Mouse (Mus musculus): ENCODE measurements around the gene Wdr73. TPM values are rescaled to one million over a fixed set of nuclear protein-coding genes. Genes with fewer than 3 reads are reported as not detected.

The Wdr73 gene
- total and polyA plus RNA-seq, 2 experiments from 2014 or later = 20.3 to 29.2 TPM

DNA sequence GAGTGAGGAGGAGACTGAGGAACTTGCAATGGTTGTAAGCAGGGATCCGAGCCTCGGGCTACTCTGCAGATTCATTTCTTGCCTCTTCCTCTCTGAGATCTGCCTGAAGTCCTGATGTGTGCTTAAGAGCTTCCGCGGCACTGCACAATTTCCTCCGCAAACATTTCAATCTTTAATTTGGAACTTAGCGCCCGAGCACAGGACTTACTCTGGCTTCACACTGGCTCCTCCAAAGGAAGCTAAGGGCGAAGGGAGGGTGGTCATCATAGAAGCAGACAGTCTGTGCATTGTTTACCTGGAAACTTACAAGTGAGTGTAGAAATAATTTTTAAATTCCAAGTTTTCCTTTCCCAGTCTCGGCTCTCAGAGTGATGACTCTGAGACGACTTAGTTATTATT is 54.8 kb downstream of the Wdr73 start:
- WGBS = 89% methylated on average over 10 of the region's 10 CpGs
- DNase-seq (ENCODE audit: low spot score) = no peak
- Histone ChIP-seq H3K4me3 (ENCODE audit: low read length) (no peak overlapping the region), H3K4me1 (ENCODE audit: insufficient read depth, low read length) (no peaks in the 10 kb centered on the region), H3K4me2 (ENCODE audit: low read depth, low read length) (no peak overlapping the region), H3K27ac (no peak overlapping the region), H3K9me3 (ENCODE audit: low read length) (no peaks in the 10 kb centered on the region), H3K27me3 (ENCODE audit: insufficient read depth, low read length) (no peaks in the 10 kb centered on the region), H3K9ac (replicated peaks; ENCODE audit: low read length) (no peak overlapping the region), H3K36me3 (ENCODE audit: insufficient read depth, low read length) (no peaks in the 10 kb centered on the region)
- no peak for ATAC-seq
- no peak for TF ChIP-seq CTCF (IDR thresholded peaks at IDR 0.05; ENCODE audit: low read depth)

DNA sequence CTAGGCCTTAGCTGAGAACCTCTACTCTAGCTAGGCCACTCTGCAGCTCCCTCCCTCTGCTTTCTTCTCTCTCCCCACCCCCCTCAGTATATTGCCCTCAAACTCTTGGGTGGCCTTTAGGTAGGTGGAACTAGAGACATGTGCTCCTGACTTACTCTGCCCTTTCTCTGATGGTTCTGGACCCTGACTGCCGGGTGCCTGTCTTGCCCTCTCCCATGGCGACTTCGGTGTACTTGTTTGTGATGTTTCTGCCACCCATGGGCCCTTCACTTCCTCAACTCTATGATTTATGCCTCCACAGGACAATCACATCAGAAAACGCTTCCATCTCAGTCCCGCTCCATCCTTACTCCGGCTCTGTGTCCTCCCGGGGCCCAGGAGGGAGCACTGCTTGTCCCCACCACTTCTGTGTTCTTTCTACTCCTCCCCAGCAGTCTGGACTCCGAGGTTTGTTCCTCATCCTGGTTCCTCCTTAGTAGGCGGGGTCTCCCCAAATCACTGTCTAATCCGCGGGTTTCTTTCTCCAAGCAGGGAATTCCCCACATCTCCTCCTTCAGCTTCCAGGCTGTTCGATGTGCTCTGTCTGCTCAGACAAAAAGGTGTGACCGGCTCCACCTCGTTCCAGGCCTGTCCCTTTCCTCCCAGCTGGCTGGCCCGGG is 55.3 kb downstream of the Wdr73 start:
- DNase-seq (ENCODE audit: low spot score) (no peak), ATAC-seq (no peak)
- H3K4me3 ChIP-seq (ENCODE audit: low read length) = no peak overlapping the region
- TF ChIP-seq CTCF (IDR thresholded peaks at IDR 0.05; ENCODE audit: low read depth) = no peak
- no peak overlapping the region for H3K4me2 ChIP-seq (ENCODE audit: low read depth, low read length)
- no peaks in the 10 kb centered on the region for H3K27me3 ChIP-seq (ENCODE audit: insufficient read depth, low read length)
- no peaks in the 10 kb centered on the region for H3K9me3 ChIP-seq (ENCODE audit: low read length)
- H3K36me3 ChIP-seq (ENCODE audit: insufficient read depth, low read length) = no peaks in the 10 kb centered on the region
- 80% methylated on average over 15 of the region's 15 CpGs for WGBS
- no peak overlapping the region for H3K9ac ChIP-seq (replicated peaks; ENCODE audit: low read length)
- H3K4me1 ChIP-seq (ENCODE audit: insufficient read depth, low read length) = no peaks in the 10 kb centered on the region
- H3K27ac ChIP-seq = no peak overlapping the region

DNA sequence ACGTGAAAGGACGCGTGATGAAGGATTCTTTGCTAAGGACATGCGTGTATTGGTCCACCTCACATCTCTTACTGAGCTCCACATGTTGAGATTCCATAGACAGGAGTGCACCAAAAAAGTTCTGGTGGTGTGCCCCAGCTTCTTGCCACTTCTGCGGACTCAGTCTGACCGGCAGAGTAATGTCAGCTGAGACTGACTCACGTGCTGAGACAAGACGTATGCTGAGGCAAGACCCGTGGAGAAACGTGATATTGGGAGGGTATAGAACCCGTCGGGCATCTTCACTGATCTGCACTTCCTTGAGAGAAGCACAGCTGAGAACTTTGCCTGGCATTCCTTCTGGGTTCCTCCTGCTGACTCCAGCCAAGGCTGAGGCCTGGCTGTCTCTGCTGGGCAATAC is 56.4 kb downstream of the Wdr73 start:
- Histone ChIP-seq H3K4me2 (ENCODE audit: low read depth, low read length) (no peak overlapping the region), H3K27me3 (ENCODE audit: insufficient read depth, low read length) (no peaks in the 10 kb centered on the region), H3K4me3 (ENCODE audit: low read length) (no peak overlapping the region), H3K27ac (no peak overlapping the region), H3K4me1 (ENCODE audit: insufficient read depth, low read length) (no peaks in the 10 kb centered on the region), H3K9ac (replicated peaks; ENCODE audit: low read length) (no peak overlapping the region), H3K9me3 (ENCODE audit: low read length) (no peaks in the 10 kb centered on the region), H3K36me3 (ENCODE audit: insufficient read depth, low read length) (no peaks in the 10 kb centered on the region)
- ATAC-seq (no peak), DNase-seq (ENCODE audit: low spot score) (no peak)
- WGBS = 93% methylated on average over 12 of the region's 12 CpGs
- no peak for TF ChIP-seq CTCF (IDR thresholded peaks at IDR 0.05; ENCODE audit: low read depth)

DNA sequence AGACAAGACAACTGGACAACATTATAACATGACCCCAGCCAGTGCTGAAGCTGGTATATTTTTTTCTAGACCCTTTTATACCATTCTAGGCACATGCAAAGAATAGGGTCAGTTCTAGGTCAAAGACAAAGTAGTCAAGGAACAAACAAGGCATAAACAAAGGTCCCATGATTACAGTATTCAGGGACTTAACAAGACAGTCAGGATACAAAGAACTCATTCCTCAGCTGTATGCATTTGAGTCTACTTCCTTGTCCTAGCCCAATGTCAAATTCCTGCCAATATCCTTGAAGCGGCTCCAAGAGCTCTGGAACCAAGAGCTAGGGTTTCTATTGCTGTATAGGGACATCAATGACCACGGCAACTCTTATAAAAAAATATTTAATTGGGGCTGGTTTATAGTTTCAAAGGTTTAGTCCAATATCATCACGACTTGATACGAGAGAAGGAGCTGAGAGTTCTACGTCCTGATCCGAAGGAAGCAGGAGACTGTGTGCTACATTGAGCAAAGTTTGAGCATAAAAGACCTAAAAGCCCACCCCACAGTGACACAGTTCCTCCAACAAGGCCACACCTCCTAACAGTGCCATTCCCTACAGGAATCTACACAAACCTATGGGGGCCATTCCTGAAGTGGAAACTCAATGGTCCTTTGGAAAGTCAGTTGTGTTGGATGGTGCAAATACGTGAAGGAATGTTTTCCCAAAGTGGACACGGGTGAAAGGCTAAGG is 57.0 kb downstream of the Wdr73 start:
- no peak for TF ChIP-seq CTCF (IDR thresholded peaks at IDR 0.05; ENCODE audit: low read depth)
- H3K9ac ChIP-seq (replicated peaks; ENCODE audit: low read length) = no peak overlapping the region
- WGBS = 92% methylated on average over 8 of the region's 8 CpGs
- H3K27ac ChIP-seq = no peak overlapping the region
- no peak overlapping the region for H3K4me3 ChIP-seq (ENCODE audit: low read length)
- ATAC-seq = no peak
- H3K4me1 ChIP-seq (ENCODE audit: insufficient read depth, low read length) = no peaks in the 10 kb centered on the region
- H3K4me2 ChIP-seq (ENCODE audit: low read depth, low read length) = no peak overlapping the region
- no peaks in the 10 kb centered on the region for H3K36me3 ChIP-seq (ENCODE audit: insufficient read depth, low read length)
- no peaks in the 10 kb centered on the region for H3K27me3 ChIP-seq (ENCODE audit: insufficient read depth, low read length)
- no peaks in the 10 kb centered on the region for H3K9me3 ChIP-seq (ENCODE audit: low read length)
- DNase-seq (ENCODE audit: low spot score) = no peak

DNA sequence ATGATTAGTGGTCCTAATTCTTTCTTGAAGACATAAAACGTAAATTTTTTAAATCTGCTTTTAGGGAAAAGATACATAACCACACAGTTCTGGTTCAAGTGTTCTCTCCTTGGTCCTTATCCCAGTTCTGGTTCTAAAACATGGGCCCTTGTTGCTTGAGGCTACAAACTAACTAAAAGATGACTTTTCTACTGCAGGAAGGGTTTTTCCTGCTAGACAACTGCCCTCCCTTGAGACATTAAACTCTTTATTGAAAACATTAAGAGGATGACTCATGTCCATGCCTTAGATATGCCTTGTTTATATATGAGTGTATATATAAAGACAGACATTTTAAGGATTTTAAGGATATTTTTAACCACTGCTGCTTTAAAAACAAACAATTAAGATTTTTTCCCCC is 57.9 kb downstream of the Wdr73 start:
- Histone ChIP-seq H3K27ac (no peak overlapping the region), H3K4me3 (ENCODE audit: low read length) (no peak overlapping the region), H3K9me3 (ENCODE audit: low read length) (no peaks in the 10 kb centered on the region), H3K4me1 (ENCODE audit: insufficient read depth, low read length) (no peaks in the 10 kb centered on the region), H3K36me3 (ENCODE audit: insufficient read depth, low read length) (no peaks in the 10 kb centered on the region), H3K9ac (replicated peaks; ENCODE audit: low read length) (no peak overlapping the region), H3K4me2 (ENCODE audit: low read depth, low read length) (no peak overlapping the region), H3K27me3 (ENCODE audit: insufficient read depth, low read length) (no peaks in the 10 kb centered on the region)
- no peak for TF ChIP-seq CTCF (IDR thresholded peaks at IDR 0.05; ENCODE audit: low read depth)
- ATAC-seq (no peak), DNase-seq (ENCODE audit: low spot score) (no peak)
- 92% methylated on average over 1 of the region's 1 CpGs for WGBS

DNA sequence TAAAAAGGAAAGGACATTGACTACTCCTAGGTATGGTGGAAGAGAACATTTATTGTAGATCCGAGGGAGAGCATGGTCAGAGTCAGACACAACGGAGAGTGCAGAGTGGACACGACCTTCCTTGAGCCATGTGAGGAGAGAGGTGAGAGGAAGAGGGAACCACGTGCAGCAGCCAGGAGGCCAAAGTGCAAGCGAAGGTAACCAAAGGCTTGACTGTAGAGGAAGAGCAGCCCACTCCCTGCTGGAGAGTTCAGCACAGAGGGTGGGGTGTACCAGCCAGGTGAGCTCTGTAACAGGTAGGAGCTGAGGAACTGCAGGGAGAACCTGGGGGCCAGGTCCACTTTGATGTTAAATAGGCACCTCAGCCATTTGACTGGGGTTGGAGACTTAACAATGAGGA is 58.9 kb downstream of the Wdr73 start:
- Histone ChIP-seq H3K4me3 (ENCODE audit: low read length) (no peak overlapping the region), H3K36me3 (ENCODE audit: insufficient read depth, low read length) (no peaks in the 10 kb centered on the region), H3K27ac (no peak overlapping the region), H3K27me3 (ENCODE audit: insufficient read depth, low read length) (no peaks in the 10 kb centered on the region), H3K9ac (replicated peaks; ENCODE audit: low read length) (no peak overlapping the region), H3K9me3 (ENCODE audit: low read length) (no peaks in the 10 kb centered on the region), H3K4me2 (ENCODE audit: low read depth, low read length) (no peak overlapping the region), H3K4me1 (ENCODE audit: insufficient read depth, low read length) (no peaks in the 10 kb centered on the region)
- DNase-seq (ENCODE audit: low spot score) = no peak
- 78% methylated on average over 5 of the region's 5 CpGs for WGBS
- TF ChIP-seq CTCF (IDR thresholded peaks at IDR 0.05; ENCODE audit: low read depth) = no peak
- ATAC-seq = no peak

DNA sequence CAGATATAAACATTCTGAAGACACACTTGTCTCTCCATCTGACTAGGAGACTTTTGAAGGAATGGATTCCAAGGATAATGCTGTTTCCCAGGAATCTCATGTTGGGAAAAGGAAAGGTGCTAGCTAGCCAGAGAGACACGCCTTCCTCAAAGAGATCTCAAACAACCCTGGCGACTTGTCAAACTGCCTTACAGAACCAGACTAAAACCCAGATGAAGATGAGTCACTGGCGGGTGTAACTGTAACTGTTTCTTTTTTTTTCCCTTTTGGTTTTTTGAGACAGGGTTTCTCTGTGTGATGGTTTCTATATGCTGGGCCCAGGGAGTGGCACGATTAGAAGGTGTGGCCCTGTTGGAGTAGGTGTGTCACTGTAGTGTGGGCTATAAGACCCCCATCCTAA is 60.1 kb downstream of the Wdr73 start:
- no peak for TF ChIP-seq CTCF (IDR thresholded peaks at IDR 0.05; ENCODE audit: low read depth)
- Histone ChIP-seq H3K4me1 (ENCODE audit: insufficient read depth, low read length) (no peaks in the 10 kb centered on the region), H3K4me3 (ENCODE audit: low read length) (no peak overlapping the region), H3K4me2 (ENCODE audit: low read depth, low read length) (no peak overlapping the region), H3K9me3 (ENCODE audit: low read length) (no peaks in the 10 kb centered on the region), H3K9ac (replicated peaks; ENCODE audit: low read length) (no peak overlapping the region), H3K27ac (no peak overlapping the region), H3K36me3 (ENCODE audit: insufficient read depth, low read length) (no peaks in the 10 kb centered on the region), H3K27me3 (ENCODE audit: insufficient read depth, low read length) (no peaks in the 10 kb centered on the region)
- ATAC-seq (no peak), DNase-seq (ENCODE audit: low spot score) (no peak)
- WGBS = 79% methylated on average over 4 of the region's 4 CpGs

Other genes starting within 250 kb of the Wdr73 start
- gene Crtc3, start 212.4 kb downstream of the Wdr73 start, total RNA-seq (2014; rRNA removed) = 16.2 and 16.9 TPM in 2 replicates
- 15.1 and 17.2 TPM in 2 replicates for gene Crtc3, start 212.4 kb downstream of the Wdr73 start, polyA plus RNA-seq (2015; fragmentation: Nextera tagmentation; extraction: Ambion mirVana)
- 23.5 and 29.4 TPM in 2 replicates for gene Iqgap1, start 75.3 kb downstream of the Wdr73 start, total RNA-seq (2014; rRNA removed)
- gene Iqgap1, start 75.3 kb downstream of the Wdr73 start, polyA plus RNA-seq (2015; fragmentation: Nextera tagmentation; extraction: Ambion mirVana) = 15.7 and 16.6 TPM in 2 replicates
- 19.9 and 22.2 TPM in 2 replicates for gene Zscan2, start 40.3 kb downstream of the Wdr73 start, total RNA-seq (2014; rRNA removed)
- 2.2 and 2.5 TPM in 2 replicates for gene Zscan2, start 40.3 kb downstream of the Wdr73 start, polyA plus RNA-seq (2015; fragmentation: Nextera tagmentation; extraction: Ambion mirVana)
- 6.5 and 13.4 TPM in 2 replicates for gene Nmb, start 3.8 kb upstream of the Wdr73 start, total RNA-seq (2014; rRNA removed)
- gene Nmb, start 3.8 kb upstream of the Wdr73 start, polyA plus RNA-seq (2015; fragmentation: Nextera tagmentation; extraction: Ambion mirVana) = 10.6 and 12.9 TPM in 2 replicates
- 46.6 and 48.1 TPM in 2 replicates for gene Sec11a, start 46.5 kb upstream of the Wdr73 start, total RNA-seq (2014; rRNA removed)
- gene Sec11a, start 46.5 kb upstream of the Wdr73 start, polyA plus RNA-seq (2015; fragmentation: Nextera tagmentation; extraction: Ambion mirVana) = 140 and 144 TPM in 2 replicates
- 30.9 and 47.4 TPM in 2 replicates for gene Zfp592, start 92.4 kb upstream of the Wdr73 start, total RNA-seq (2014; rRNA removed)
- gene Zfp592, start 92.4 kb upstream of the Wdr73 start, polyA plus RNA-seq (2015; fragmentation: Nextera tagmentation; extraction: Ambion mirVana) = 4.3 TPM in 2 replicates
- 0.04 and 0.16 TPM in 2 replicates for gene Alpk3, start 156.3 kb upstream of the Wdr73 start, total RNA-seq (2014; rRNA removed)
- 0.13 and 0.16 TPM in 2 replicates for gene Alpk3, start 156.3 kb upstream of the Wdr73 start, polyA plus RNA-seq (2015; fragmentation: Nextera tagmentation; extraction: Ambion mirVana)
- 0.29 and 0.47 TPM in 2 replicates for gene Slc28a1, start 213.5 kb upstream of the Wdr73 start, total RNA-seq (2014; rRNA removed)
- 0.08 and 0.10 TPM in 2 replicates for gene Slc28a1, start 213.5 kb upstream of the Wdr73 start, polyA plus RNA-seq (2015; fragmentation: Nextera tagmentation; extraction: Ambion mirVana)

Measured in hindbrain, postnatal 0 days (tissue).